Mouse (Mus musculus) erythroid progenitor cell, adult 5-6 weeks (primary cell): ENCODE results near the gene Slc29a4. TPM values are rescaled to one million over a fixed set of nuclear protein-coding genes. Genes with fewer than 3 reads are reported as not detected.
A peak's percentile ranks its signal among the peaks of the same experiment; 100 is the strongest.

Experiments used
- ATAC-seq: replicated peaks from 2 replicates; pipeline ENCODE4 v1.8.0; 2016; ENCODE audit warnings: moderate number of reproducible peaks, mild to moderate bottlenecking, moderate TSS enrichment, inconsistent platforms; ENCODE audit not compliant: poor library complexity, low FRiP score, severe bottlenecking
- total RNA-seq, 2 experiments: library from RNA; stranded (forward) in 1 of 2; stranded (reverse) in 1 of 2; fragments of 150-400 nt in 1 of 2; fragments of 186-747, 209-891 nt in 1 of 2; gene quantifications; 2 replicates each; pipeline versions ENCODE4 v1.2.3 to v1.2.4; 2015 to 2017; ENCODE audit warnings: low replicate concordance in 2 of 2

Slc29a4 gene
- total RNA-seq, 2 experiments from 2014 or later: not detected

DNA sequence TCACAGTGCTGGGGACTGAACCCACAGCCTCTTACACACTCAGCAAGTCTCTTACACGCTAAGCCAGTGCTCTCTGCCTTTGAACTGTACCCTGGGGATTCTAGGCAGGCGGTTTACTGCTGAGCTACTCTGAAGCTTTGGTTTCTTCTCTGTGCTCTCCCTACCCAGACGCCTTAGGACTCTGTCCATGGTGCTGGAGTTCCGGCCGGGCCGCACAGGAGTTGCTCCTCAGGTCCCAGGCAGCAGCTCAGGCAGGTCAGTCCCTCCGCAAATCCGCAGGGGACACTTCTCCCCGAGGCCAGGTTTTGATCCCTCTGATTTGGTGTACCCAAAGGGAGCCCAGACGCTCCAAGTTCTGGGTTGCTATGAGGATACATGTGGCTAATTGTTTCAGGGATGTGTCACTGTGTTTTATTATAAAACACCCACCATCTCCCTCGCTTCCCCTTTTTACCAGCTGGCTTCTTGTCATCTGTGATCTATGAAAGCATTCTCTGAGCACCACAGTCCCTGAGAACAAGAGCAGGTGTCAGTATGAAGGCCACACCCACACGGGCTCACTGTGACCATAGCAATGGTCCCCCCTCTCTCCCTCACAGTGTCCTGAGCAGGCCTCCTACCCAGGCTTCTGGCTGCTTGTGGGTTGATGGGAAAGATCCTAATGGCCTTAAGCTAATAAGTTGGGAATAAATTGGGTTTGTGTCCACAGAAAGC, 2.5 kb downstream of the Slc29a4 start:
- ATAC-seq: no peak

DNA sequence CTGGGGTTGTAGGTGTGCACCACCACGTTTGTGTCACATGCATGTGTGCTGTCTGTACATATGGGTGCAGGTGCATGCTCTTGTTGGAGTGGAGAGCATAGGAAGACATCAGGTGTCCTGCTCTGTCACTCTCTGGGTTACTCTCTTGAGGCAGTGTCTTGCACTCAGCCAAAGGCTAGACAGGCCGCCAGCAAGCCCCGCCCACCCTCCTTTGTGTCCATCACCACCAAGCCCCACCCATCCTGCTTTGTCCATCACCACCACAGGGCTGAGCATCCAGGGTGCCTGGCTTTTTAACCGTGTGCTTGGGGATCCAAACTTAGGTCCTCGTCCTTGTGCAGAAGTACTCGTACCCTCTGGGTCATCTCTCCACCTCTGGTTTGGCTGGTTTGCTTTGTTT, 3.9 kb downstream of the Slc29a4 start:
- no peak for ATAC-seq

DNA sequence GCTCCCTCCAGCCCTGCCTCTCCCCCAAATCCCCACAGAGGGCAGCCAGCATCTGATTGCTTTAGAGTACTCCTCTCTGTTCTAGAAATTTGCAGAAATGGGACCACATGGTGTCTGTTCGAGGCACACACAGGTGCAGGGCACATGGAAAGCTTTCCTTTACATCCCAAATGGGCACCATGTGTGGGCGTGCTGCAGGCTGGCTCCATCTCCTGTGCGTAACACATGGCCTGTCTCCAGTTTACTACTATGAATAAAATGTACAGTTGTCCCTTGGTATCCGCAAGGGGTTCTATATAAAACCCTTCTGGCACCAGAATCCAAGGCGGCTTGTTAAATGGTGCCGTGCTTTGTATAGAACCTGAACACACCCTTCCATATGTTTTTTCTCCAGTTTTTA, 4.6 kb downstream of the Slc29a4 start:
- ATAC-seq: no peak

DNA sequence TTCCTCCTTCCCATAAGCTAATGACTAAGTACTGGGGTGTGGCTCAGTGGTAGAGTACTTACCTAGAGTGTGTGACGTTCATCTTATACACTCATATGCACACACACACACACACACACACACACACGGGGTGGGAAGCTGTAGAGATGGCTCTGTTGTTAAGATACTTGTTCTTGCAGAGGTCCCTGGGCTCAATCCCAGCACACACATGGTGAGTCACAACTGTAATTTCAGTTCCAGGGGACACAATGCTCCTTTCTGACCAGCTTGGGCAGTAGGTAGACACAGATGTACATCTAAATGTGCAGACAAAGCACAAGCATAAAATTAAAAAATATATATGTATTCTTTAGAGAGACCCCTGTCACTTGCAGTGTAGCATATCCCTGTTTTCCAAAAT, 5.4 kb downstream of the Slc29a4 start:
- ATAC-seq: no peak

DNA sequence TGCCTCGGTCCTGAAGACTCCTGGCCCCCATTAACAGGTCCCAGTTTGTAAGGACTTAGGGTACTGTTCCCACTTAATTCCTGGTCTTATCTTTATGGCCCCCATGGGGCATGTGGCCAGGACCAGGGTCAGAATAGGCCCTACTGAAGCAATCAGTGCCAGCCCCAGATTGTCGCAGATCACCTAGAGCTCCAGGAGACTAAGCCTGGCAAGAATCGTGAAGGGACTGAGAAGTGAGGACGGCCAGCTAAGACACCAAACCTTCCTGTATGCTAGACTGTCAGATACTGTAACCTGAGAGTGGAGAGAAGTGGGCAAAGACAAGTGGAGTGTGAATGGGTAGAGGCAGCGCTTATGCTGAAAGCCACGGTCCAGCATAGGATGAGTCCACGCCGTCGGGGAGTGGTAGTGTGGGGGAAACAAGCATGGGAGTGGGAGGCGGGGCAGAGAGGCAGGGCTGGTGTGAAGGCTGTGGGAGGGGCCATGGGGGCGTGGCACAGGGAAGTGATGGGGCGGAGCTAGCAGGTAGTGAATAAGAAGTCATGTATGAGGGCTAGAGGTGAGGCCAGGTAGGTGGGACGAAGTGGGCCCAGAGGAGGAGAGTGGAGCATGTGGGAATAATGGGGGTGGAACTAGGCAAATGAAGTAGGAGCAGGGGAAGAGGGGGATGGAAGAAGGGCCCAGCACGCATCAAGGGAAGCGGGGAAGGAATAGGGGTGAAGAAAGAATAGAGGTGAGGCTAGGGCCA, 8.7 kb downstream of the Slc29a4 start:
- peak; percentile 27; the same call in 1 of the 2 replicates for ATAC-seq

DNA sequence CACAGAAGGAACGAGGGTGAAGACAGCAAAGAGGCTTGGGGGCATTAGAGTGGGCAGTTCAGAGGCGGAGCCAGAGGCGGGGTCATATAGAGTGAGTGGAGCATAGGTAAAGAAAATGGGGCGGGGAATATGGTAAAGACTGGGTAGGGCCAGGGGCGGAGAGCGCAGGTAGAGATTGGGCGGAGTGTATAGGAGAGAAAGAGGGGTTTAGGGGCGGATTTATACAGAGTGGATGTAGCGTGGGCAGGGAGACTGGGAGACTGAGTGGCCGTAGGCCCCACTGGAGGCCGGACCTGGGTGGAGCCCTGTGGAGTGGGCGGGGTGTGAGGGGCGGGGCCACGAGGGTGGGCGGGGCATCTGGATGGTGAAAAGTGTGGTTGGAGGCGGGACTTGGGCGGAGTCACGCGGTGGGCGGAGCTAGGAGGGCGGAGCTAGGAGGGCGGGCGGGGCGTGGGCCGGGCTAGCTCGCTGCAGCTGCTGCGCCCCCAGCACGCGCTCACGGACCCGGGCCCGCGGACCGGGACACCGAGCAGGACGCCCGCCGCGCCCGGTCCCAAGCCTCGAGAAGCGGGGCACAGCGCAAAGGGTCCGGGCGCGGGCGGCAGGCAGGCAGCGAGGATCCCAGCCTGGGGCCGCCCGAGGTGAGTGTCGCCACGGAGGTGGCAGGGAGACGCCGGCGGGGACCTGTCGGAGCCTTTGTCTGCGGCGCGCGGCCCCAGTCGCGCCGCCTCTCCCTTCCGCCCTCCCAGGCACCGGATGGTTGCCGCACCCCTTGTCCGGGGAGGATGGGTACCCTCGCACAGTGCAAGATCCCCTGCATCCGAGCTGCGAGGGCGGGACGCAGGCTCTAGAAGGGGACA, 9.6 kb downstream of the Slc29a4 start:
- ATAC-seq: no peak

DNA sequence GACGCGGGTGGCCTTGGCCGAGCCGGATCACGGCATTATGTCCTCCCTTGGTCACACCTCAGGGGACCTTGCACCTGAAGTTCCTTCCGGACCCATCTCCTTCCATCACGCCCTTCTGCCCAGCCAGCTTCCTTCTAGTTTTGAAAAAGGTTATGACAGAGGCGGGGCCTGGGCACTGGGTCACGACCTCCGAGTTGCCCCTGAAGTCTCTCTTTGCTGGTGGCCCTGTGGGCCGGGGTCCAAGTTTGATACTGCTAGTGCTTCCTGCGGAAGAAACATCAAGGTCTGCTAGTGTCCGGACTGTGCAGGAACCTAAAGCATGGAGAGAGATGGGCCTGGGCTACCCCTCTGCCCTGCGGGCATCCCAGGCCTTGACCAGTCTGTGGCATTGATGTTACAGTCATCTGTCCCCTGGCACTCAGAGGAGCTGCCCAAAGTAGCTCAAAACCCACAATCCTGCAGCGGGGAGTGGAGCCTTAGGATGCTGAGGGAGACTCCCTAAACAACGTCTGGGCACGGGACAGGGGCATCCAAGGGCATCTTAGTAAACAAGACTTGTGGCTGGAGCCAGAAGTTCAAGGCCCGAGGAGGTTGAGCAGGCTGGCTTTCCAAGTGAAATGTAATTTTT, 10.3 kb downstream of the Slc29a4 start:
- ATAC-seq: no peak

DNA sequence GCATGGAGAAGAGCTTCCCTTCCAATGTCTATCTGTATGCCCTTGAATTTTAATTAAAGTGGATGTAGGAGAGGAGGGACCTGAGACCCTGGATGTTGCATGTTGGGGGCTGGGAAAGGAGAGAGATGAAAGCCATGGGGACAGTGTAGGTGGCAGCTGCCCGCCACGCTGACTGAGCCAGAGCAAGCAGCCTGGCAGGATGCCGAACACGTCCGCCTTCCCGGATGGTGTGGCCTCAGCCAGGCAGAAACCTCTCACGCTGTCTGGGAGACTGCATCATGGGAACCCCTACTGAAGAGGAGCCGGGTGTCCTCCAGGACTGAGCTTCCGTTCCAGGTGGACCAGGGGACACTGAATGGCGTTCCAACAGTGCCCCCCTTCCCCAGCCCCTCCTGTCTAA, 11.3 kb downstream of the Slc29a4 start:
- ATAC-seq: no peak

DNA sequence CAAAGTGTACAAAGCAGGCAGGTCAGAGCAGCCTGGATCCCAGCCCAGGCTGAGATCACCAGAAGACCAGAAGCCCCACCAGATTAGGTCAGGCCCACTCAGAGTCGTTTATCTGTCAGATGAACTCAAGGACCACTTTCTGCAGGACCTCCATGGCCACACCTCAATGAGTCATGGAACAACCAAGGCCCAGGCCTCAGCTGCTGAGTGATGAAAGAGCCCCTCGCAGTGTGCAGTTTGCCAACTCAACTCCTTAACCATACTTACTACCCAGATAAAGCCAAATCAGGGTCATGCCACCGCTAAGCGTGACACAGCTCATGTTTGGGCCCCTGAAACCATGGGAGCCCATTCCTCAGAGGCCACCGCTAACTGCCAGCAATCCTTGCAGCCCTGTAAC, 15.4 kb downstream of the Slc29a4 start:
- ATAC-seq: no peak

DNA sequence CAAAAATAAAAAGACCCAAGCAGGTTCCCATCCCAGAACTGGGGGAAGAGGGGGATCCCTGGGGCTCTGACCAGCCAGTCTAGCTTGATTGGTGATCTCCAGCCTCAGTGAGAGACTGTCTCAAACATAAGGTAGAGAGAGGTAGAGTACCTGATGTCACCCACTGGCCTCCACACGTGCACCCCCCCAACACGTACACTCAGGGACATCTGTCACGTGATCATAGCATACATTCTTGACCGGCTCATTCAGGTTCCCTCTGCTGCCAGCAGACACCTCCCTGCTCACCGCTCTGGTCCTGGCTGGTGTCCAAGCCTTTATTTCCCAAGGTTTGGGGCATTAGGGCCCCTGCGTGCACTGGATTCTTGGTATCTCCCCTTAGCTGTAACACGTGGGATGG, 17.1 kb downstream of the Slc29a4 start:
- no peak for ATAC-seq

DNA sequence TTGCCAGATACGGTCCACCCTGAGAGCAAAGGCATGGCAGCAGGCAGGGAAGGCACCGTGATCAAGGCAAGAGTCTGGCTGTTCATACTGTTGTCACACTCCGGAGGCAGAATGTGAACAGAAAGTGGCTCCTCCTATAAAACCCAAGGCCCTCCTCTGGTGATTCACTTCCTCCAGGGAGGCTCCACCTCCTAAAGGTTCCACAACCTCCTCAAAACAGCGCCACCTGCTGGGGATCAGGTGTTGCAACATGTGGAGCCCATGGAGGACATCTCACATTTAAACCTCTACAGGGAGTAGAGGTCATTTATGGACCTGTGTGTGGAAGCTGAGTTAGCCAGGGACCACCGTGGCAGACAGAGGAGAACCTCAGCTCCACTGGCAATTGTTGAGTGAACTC, 20.1 kb downstream of the Slc29a4 start:
- no peak for ATAC-seq

DNA sequence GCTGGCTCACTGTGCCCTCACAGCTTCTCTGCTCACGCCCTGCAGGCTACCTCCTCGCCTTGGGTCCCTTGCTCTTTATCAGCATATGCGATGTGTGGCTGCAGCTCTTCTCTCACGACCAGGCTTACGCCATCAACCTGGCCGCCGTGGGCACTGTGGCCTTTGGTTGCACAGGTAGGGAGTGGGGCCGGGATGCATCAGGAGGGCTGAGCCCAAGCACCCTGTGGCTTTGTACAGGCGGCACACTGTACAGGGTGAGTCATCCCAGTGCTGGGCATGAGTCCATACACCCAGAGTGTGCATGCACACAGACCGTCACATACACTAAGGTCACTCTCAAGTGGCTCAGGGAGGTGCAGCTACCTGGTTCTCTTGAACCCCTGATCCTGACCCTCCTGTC, 21.7 kb downstream of the Slc29a4 start:
- no peak for ATAC-seq

DNA sequence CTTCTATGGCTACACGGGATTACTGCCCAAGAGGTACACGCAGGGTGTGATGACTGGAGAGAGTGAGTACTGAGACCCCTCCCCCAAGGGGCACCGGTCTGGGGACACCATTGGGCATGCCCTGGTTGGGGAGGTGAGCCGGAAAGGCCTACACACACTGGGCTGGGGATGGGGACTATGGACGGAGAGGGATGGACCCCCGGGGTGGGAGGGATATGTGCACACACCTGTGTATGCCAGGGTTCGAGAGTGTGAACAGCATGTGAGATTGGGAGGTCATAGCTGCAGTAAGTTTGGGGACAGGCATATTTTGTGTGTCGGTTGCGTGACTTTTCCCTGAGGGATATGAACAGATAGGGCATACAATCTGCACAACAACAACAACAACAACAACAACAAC, 22.7 kb downstream of the Slc29a4 start:
- no peak for ATAC-seq

DNA sequence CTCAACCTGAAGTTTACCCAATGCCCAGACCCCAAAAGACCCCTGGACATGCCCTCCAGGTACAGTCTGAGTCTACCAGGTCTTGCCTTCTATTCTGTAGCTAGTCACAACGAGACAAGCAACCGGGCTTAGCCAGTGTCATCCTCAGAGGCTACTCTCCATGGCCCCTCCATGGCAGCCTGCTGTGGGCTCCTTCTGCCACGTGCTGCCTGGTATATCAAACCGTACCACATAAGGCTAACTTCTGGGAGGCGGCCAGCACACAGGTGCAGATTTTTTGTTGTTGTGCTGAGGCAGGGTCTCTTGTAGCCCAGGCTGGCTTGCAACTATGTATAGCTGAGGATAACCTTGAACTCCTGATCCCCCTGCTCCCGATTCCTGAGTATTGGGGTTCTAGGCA, 23.7 kb downstream of the Slc29a4 start:
- no peak for ATAC-seq

DNA sequence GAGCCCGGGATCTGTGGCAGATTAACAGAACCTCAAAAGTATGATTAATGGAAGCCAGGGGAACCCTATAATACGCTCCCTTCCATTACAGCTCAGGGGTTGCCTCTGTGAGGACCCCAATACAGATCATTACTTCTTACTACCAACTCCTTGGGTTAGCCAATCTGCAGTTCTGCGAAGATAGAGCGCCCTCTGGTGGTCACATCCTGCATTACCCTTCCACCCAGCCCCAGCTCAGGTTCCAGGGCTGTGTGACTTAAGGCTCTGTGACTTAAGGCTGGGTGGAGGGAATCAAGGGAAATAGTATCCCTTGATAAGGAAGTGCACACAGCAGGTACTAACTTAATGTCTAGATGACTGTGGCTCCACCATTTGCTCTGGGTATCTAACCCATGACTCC, 25.7 kb downstream of the Slc29a4 start:
- ATAC-seq: peak; percentile 79

DNA sequence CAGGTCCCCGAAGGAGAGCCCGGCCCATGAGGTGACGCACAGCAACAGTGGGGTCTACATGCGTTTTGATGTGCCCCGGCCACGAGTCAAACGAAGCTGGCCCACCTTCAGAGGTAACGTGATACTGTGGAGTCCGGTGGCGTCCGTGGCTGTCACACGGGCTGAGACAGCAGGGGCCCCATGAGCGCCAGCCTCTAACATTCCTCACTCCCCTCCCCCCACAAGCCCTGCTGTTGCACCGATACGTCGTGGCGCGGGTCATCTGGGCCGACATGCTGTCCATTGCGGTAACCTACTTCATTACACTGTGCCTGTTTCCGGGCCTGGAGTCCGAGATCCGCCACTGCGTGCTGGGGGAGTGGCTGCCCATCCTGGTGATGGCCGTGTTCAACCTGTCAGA, 26.2 kb downstream of the Slc29a4 start:
- 0 out of 2 replicates have a peak, but pooled peaks have one; percentile 27 for ATAC-seq

DNA sequence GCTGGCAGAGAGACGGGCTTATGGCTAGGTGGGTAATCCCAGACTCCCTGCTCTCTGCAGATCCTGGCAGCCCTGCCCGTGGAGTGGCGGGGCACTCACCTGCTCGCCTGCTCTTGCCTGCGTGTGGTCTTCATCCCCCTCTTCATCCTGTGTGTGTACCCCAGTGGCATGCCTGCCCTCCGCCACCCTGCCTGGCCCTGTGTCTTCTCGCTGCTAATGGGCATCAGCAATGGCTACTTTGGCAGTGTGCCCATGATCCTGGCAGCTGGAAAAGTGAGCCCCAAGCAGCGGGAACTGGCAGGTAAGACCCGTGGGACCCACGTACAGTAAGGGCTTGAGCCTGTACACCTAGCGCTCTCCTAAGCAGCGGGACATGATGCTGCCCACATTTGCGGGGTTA, 27.6 kb downstream of the Slc29a4 start:
- no peak for ATAC-seq

DNA sequence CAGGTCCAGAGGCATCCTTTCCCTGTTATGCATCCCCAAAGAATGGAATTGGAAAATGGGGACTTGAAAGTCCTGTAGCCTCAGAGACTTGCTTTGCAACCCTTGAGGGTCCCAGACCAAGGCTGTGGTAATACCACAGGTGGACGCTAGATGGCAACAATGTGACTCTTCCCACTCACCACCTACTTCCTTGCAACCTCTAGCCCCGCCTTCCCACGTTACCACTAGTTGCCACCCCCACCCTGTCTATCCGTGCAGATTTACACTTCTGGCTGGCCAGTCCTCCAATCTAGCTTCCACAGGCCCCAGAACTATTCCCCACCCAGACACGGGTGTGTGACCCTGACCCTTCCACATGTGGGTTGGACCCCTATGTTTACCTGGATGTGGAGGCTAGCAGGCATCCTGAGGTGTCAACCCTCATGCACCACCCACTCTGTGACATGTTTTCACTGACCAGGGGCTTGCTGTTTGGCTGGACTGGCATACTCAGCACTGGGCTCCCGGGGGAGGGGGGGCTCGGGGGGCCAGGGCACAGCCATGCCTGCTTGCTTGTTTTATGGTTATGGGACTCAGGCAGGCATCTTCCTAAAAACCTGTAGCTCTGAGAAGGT, 31.3 kb downstream of the Slc29a4 start:
- ATAC-seq: peak; percentile 68; the same call in 1 of the 2 replicates

DNA sequence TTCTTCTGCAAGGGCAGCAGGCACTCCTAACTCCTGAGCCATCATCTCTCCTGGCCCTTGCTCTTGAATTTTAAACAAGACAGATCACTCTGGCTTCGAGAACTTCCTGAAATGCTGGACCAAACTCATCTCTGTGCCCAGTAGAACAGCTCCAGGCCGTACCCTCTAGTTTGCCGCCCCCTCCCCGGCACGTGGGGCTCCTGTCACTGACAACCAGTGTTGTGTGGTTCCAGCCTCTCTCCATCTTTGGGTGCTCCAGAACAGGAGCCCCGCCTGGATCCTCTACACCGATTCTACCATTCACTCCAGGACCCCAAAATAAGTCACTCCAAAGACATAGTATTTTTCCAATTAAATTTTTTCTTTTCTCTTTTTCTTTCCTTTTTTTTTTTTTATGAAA, 32.0 kb downstream of the Slc29a4 start:
- no peak for ATAC-seq

DNA sequence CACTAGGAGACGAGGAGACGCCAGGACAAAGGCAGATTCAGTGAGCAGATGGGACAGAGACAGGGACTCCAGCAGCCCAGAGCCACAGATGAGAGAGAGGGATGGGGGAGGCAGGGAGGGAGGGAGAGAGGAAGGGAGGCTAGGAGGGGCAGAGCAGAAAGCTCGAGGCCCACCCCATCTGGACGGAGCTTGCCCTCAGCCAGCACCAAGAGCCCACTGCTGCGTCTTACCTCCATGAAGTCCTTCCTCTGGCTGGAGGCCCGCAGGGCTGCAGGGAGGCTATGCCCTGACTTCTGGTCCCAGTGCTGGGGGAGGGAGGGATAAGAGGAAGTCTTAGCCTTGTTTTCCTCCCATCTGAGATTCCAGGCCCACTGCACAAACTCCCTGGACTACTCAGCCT, 34.4 kb downstream of the Slc29a4 start:
- no peak for ATAC-seq
